Mouse (Mus musculus): ENCODE measurements around the gene Olfr1484. TPM values are rescaled to one million over a fixed set of nuclear protein-coding genes. Genes with fewer than 3 reads are reported as not detected.

Gene Olfr1484
- polyA plus RNA-seq (2015; fragmentation: Nextera tagmentation; extraction: Ambion mirVana): not detected in 2 replicates

DNA sequence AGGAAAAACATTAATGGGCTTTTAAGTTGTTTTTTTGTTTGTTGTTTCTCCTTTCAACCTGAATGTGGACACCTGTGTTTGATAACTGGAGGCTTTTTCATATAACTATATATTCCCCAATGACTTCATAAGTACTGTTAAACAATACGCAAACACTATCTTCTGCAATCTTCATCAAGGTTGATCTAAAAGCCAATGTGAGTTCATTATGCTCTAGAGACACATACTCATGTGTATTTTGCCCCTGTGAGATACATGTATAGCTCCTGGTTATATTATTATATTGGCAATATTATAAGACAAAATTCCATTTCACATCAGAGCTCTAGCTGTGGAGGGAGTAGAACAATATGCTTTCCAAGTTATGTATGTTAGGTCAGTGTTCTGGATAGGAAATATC lies at the start of gene Olfr1484:
Olfr1484 (plus strand) TSS at position 301 of the 400 bp plus-strand sequence.

DNA sequence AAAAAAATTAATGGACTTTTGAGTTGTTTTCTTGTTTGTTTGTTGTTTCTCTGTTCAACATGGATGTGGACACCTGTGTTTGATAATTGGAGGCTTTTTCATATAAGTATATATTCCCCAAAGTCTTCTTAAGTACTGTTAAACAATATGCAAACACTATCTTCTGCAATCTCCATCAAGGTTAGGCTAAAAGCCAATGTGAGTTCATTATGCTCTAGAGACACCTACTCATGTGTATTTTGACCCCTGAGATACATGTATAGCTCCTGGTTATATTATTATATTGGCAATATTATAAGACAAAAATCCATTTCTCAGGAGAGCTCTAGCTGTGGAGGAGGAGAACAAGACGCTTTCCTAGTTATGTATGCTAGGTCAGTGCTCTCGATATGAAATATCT lies 33.8 kb downstream of the Olfr1484 start, which contains the start of gene Olfr1487:
Olfr1487 (plus strand) TSS at position 301 of the 400 bp plus-strand sequence.

DNA sequence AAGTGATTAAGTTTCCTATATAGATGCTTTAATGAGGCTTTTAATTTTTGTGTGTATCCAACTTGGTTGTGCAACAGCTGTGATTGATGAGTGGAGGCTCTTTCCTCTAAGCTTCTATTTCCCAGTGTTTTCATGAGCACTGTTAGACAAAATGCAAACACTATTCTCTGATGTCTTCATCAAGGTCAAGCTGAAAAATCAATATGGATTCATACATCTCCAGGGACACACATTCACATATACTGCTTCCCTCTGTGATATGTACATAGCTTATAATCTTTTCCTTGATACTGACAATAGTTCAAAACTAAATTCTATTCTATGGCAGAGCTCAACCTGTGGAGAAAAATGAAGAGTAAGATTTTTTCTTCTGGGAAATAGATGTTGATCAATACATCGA lies 48.0 kb downstream of the Olfr1484 start, which contains the start of gene Olfr1489:
Olfr1489 (plus strand) TSS at position 301 of the 400 bp plus-strand sequence.

Other genes starting within 250 kb of the Olfr1484 start
- gene Olfr1466, start 244.6 kb upstream of the Olfr1484 start, polyA plus RNA-seq (2015; fragmentation: Nextera tagmentation; extraction: Ambion mirVana): not detected in 2 replicates
- gene Olfr1467, start 221.3 kb upstream of the Olfr1484 start, polyA plus RNA-seq (2015; fragmentation: Nextera tagmentation; extraction: Ambion mirVana): not detected in 2 replicates
- not detected in 2 replicates for gene Olfr1469, start 175.7 kb upstream of the Olfr1484 start, polyA plus RNA-seq (2015; fragmentation: Nextera tagmentation; extraction: Ambion mirVana)
- not detected in 2 replicates for gene Olfr1471, start 140.1 kb upstream of the Olfr1484 start, polyA plus RNA-seq (2015; fragmentation: Nextera tagmentation; extraction: Ambion mirVana)
- not detected in 2 replicates for gene Olfr1472, start 127.4 kb upstream of the Olfr1484 start, polyA plus RNA-seq (2015; fragmentation: Nextera tagmentation; extraction: Ambion mirVana)
- gene Olfr1474, start 113.9 kb upstream of the Olfr1484 start, polyA plus RNA-seq (2015; fragmentation: Nextera tagmentation; extraction: Ambion mirVana): not detected in 2 replicates
- gene Olfr1475, start 103.3 kb upstream of the Olfr1484 start, polyA plus RNA-seq (2015; fragmentation: Nextera tagmentation; extraction: Ambion mirVana): not detected in 2 replicates
- gene Olfr1477, start 83.0 kb upstream of the Olfr1484 start, polyA plus RNA-seq (2015; fragmentation: Nextera tagmentation; extraction: Ambion mirVana): not detected in 2 replicates
- not detected in 2 replicates for gene Olfr1480, start 55.6 kb upstream of the Olfr1484 start, polyA plus RNA-seq (2015; fragmentation: Nextera tagmentation; extraction: Ambion mirVana)
- gene Olfr1487, start 33.9 kb downstream of the Olfr1484 start, polyA plus RNA-seq (2015; fragmentation: Nextera tagmentation; extraction: Ambion mirVana): not detected in 2 replicates
- not detected in 2 replicates for gene Olfr1489, start 48.1 kb downstream of the Olfr1484 start, polyA plus RNA-seq (2015; fragmentation: Nextera tagmentation; extraction: Ambion mirVana)
- not detected in 2 replicates for gene Olfr1490, start 67.6 kb downstream of the Olfr1484 start, polyA plus RNA-seq (2015; fragmentation: Nextera tagmentation; extraction: Ambion mirVana)
- gene Olfr1491, start 113.8 kb downstream of the Olfr1484 start, polyA plus RNA-seq (2015; fragmentation: Nextera tagmentation; extraction: Ambion mirVana): not detected in 2 replicates
- gene Olfr1493-ps1, start 139.8 kb downstream of the Olfr1484 start, polyA plus RNA-seq (2015; fragmentation: Nextera tagmentation; extraction: Ambion mirVana): not detected in 2 replicates
- gene Olfr1494, start 156.2 kb downstream of the Olfr1484 start, polyA plus RNA-seq (2015; fragmentation: Nextera tagmentation; extraction: Ambion mirVana): not detected in 2 replicates
- not detected in 2 replicates for gene Olfr1495, start 181.1 kb downstream of the Olfr1484 start, polyA plus RNA-seq (2015; fragmentation: Nextera tagmentation; extraction: Ambion mirVana)
- gene Olfr1496, start 194.4 kb downstream of the Olfr1484 start, polyA plus RNA-seq (2015; fragmentation: Nextera tagmentation; extraction: Ambion mirVana): not detected in 2 replicates
- not detected in 2 replicates for gene Olfr1497, start 214.7 kb downstream of the Olfr1484 start, polyA plus RNA-seq (2015; fragmentation: Nextera tagmentation; extraction: Ambion mirVana)
- not detected in 2 replicates for gene Olfr1499, start 235.9 kb downstream of the Olfr1484 start, polyA plus RNA-seq (2015; fragmentation: Nextera tagmentation; extraction: Ambion mirVana)
- not detected in 2 replicates for gene Olfr1500, start 247.0 kb downstream of the Olfr1484 start, polyA plus RNA-seq (2015; fragmentation: Nextera tagmentation; extraction: Ambion mirVana)